Mouse (Mus musculus) forebrain, embryonic 11.5 days (tissue): ENCODE measurements at regions not wholly inside any gene's neighbourhood (a gene's known extent, or its start where the extent isn't known, plus 50 kb on each side); places are given as distances from the start of the nearest gene placed in this dataset.

Experiments
- ATAC-seq: fragments of 200-750 bp; cut with Nextera tagmentation; replicated peaks from 2 replicates; pipeline ENCODE4 v1.8.0; 2017; ENCODE audit warnings: moderate TSS enrichment; ENCODE audit not compliant: low FRiP score
- DNase-seq: peaks from one replicate; pipeline ENCODE4 v3.0.0-alpha.2; 2017; ENCODE audit warnings: low spot score
- H3K27ac ChIP-seq: fragments of 300-500 bp; sonication (generic); 2 replicates; pipeline ENCODE4 v1.5.1; 2014; ENCODE audit warnings: low read depth, low read length
- H3K27me3 ChIP-seq: fragments of 300-500 bp; sonication (generic); 2 replicates; pipeline ENCODE4 v1.6.1; 2014; ENCODE audit warnings: mild to moderate bottlenecking, low read length, mixed read lengths; ENCODE audit not compliant: control insufficient read depth, insufficient read depth
- H3K36me3 ChIP-seq: fragments of 300-500 bp; sonication (generic); 2 replicates; pipeline ENCODE4 v1.6.1; 2014; ENCODE audit warnings: mild to moderate bottlenecking, low read length, moderate library complexity, mixed read lengths; ENCODE audit not compliant: control insufficient read depth, insufficient read depth
- H3K4me1 ChIP-seq: fragments of 300-500 bp; sonication (generic); replicated peaks from 2 replicates; pipeline ENCODE4 v1.6.1; 2014; ENCODE audit warnings: low read length, mixed read lengths; ENCODE audit not compliant: control insufficient read depth, insufficient read depth
- H3K4me2 ChIP-seq: fragments of 300-500 bp; sonication (generic); 2 replicates; pipeline ENCODE4 v1.6.1; 2014; ENCODE audit warnings: low read depth, mild to moderate bottlenecking, low read length, moderate library complexity, mixed read lengths; ENCODE audit not compliant: severe bottlenecking
- H3K4me3 ChIP-seq: fragments of 300-500 bp; sonication (generic); 2 replicates; pipeline ENCODE4 v1.5.1; 2014; ENCODE audit warnings: low read depth, low read length
- H3K9ac ChIP-seq: fragments of 300-500 bp; sonication (generic); 2 replicates; pipeline ENCODE4 v1.6.1; 2014; ENCODE audit warnings: low read length
- H3K9me3 ChIP-seq: fragments of 300-500 bp; sonication (generic); 2 replicates; pipeline ENCODE4 v1.6.1; 2016; ENCODE audit warnings: low read length, mixed read lengths; ENCODE audit not compliant: control insufficient read depth
- WGBS: fragments of 180-500 bp; shearing (Covaris S2); extraction: QIAGEN DNeasy Blood & Tissue Kit; methylation state at CpG from one replicate; pipeline ENCODE4 v1.1.7; 2014; 5-methylcytosine and 5-hydroxymethylcytosine counted together

GRCm38 (mm10) chr8:113250264-113250663 lies 385.1 kb upstream of the Mon1b start:
- no peaks in the 10 kb centered on the region for H3K27me3 ChIP-seq
- no peak overlapping the region for H3K27ac ChIP-seq
- no peaks in the 10 kb centered on the region for H3K4me1 ChIP-seq
- H3K9me3 ChIP-seq = no peaks in the 10 kb centered on the region
- H3K4me2 ChIP-seq = no peak overlapping the region
- no peak overlapping the region for H3K9ac ChIP-seq
- H3K4me3 ChIP-seq = no peak overlapping the region
- no peak for ATAC-seq
- DNase-seq = no peak
- WGBS = 90% methylated on average over 2 of the region's 2 CpGs
- H3K36me3 ChIP-seq = no peaks in the 10 kb centered on the region

- Histone ChIP-seq H3K4me1 (no peaks in the 10 kb centered on the region), H3K9me3 (no peaks in the 10 kb centered on the region), H3K9ac (no peak overlapping the region), H3K4me2 (no peak overlapping the region), H3K4me3 (no peak overlapping the region), H3K36me3 (no peaks in the 10 kb centered on the region), H3K27ac (no peak overlapping the region), H3K27me3 (no peaks in the 10 kb centered on the region)
- ATAC-seq (no peak), DNase-seq (no peak)
- 90% methylated on average over 5 of the region's 5 CpGs for WGBS
Measured at GRCm38 (mm10) chr8:113254076-113254475, 381.3 kb upstream of the Mon1b start.

- 97% methylated on average over 1 of the region's 1 CpGs for WGBS
- Histone ChIP-seq H3K4me1 (no peaks in the 10 kb centered on the region), H3K9ac (no peak overlapping the region), H3K4me3 (no peak overlapping the region), H3K4me2 (no peak overlapping the region), H3K36me3 (no peaks in the 10 kb centered on the region), H3K27ac (no peak overlapping the region), H3K9me3 (no peaks in the 10 kb centered on the region), H3K27me3 (no peaks in the 10 kb centered on the region)
- ATAC-seq (no peak), DNase-seq (no peak)
Measured at GRCm38 (mm10) chr8:113259477-113259876, 375.9 kb upstream of the Mon1b start.

- DNase-seq (no peak), ATAC-seq (0 out of 2 replicates have a peak, but pooled peaks have one; percentile 27)
- H3K4me1 ChIP-seq = no peaks in the 10 kb centered on the region
- no peak overlapping the region for H3K4me2 ChIP-seq
- no peaks in the 10 kb centered on the region for H3K36me3 ChIP-seq
- WGBS = 49% methylated on average over 3 of the region's 3 CpGs
- no peak overlapping the region for H3K4me3 ChIP-seq
- no peak overlapping the region for H3K9ac ChIP-seq
- H3K27me3 ChIP-seq = no peaks in the 10 kb centered on the region
- H3K27ac ChIP-seq = no peak overlapping the region
- no peaks in the 10 kb centered on the region for H3K9me3 ChIP-seq
Measured at GRCm38 (mm10) chr8:113263296-113263695, 372.1 kb upstream of the Mon1b start.

- no peaks in the 10 kb centered on the region for H3K4me1 ChIP-seq
- H3K4me3 ChIP-seq = no peak overlapping the region
- ATAC-seq (no peak), DNase-seq (no peak)
- no peak overlapping the region for H3K27ac ChIP-seq
- no peaks in the 10 kb centered on the region for H3K27me3 ChIP-seq
- H3K4me2 ChIP-seq = no peak overlapping the region
- H3K9ac ChIP-seq = no peak overlapping the region
- no peaks in the 10 kb centered on the region for H3K36me3 ChIP-seq
- no peaks in the 10 kb centered on the region for H3K9me3 ChIP-seq
- WGBS = 89% methylated on average over 4 of the region's 4 CpGs
Measured at GRCm38 (mm10) chr8:113271262-113271661, 364.1 kb upstream of the Mon1b start.

- no peaks in the 10 kb centered on the region for H3K4me1 ChIP-seq
- H3K36me3 ChIP-seq = no peaks in the 10 kb centered on the region
- no peak overlapping the region for H3K4me2 ChIP-seq
- DNase-seq (no peak), ATAC-seq (no peak)
- no peaks in the 10 kb centered on the region for H3K9me3 ChIP-seq
- no peak overlapping the region for H3K4me3 ChIP-seq
- no peak overlapping the region for H3K27ac ChIP-seq
- H3K9ac ChIP-seq = no peak overlapping the region
- WGBS = 81% methylated on average over 4 of the region's 4 CpGs
- H3K27me3 ChIP-seq = no peaks in the 10 kb centered on the region
Measured at GRCm38 (mm10) chr8:113300273-113300843, 335.0 kb upstream of the Mon1b start.

GRCm38 (mm10) chr8:113303426-113303825 lies 332.0 kb upstream of the Mon1b start:
- Histone ChIP-seq H3K36me3 (no peaks in the 10 kb centered on the region), H3K4me2 (no peak overlapping the region), H3K27ac (no peak overlapping the region), H3K27me3 (no peaks in the 10 kb centered on the region), H3K4me1 (no peaks in the 10 kb centered on the region), H3K4me3 (no peak overlapping the region), H3K9me3 (no peaks in the 10 kb centered on the region), H3K9ac (no peak overlapping the region)
- 76% methylated on average over 8 of the region's 8 CpGs for WGBS
- DNase-seq (no peak), ATAC-seq (no peak)

GRCm38 (mm10) chr8:113317169-113317568 lies 318.2 kb upstream of the Mon1b start:
- Histone ChIP-seq H3K36me3 (no peaks in the 10 kb centered on the region), H3K4me2 (no peak overlapping the region), H3K4me3 (no peak overlapping the region), H3K9ac (no peak overlapping the region), H3K27me3 (no peaks in the 10 kb centered on the region), H3K9me3 (no peaks in the 10 kb centered on the region), H3K27ac (no peak overlapping the region), H3K4me1 (no peaks in the 10 kb centered on the region)
- DNase-seq (no peak), ATAC-seq (no peak)
- 83% methylated on average over 3 of the region's 3 CpGs for WGBS

- Histone ChIP-seq H3K9me3 (no peaks in the 10 kb centered on the region), H3K27me3 (no peaks in the 10 kb centered on the region), H3K4me2 (no peak overlapping the region), H3K27ac (no peak overlapping the region), H3K4me1 (no peaks in the 10 kb centered on the region), H3K9ac (no peak overlapping the region), H3K4me3 (no peak overlapping the region), H3K36me3 (no peaks in the 10 kb centered on the region)
- no peak for ATAC-seq
- 74% methylated on average over 6 of the region's 6 CpGs for WGBS
- DNase-seq = no peak
Measured at GRCm38 (mm10) chr8:113331576-113331975, 303.8 kb upstream of the Mon1b start.
